ENCODE assay signal across 10 mouse cellular contexts in the genomic region with DNA sequence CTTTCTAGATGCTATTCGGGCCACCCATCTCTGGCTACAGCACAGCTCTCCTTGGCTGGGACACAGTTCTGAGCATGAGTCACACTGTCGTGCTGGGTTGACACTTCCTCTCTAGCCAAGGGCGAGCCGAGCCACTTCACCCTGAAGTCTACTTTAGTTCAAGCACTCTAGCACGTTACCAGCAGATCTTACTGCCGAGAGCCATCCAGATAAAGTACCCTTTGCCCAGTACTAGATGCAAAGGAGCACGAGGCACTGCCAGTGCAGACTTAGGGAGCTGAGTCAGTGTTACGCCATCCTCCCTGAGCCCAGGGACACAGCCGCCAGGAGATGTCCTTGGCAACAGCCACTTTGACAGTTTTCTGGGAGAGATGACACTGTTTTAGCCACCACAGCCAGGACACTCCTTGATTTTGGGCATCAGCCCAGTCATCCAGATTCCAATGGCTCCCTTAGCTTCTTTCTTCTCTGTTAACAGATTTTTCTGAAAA. TPM values are rescaled to one million over a fixed set of nuclear protein-coding genes. Genes with fewer than 3 reads are reported as not detected.
A peak's percentile ranks its signal among the peaks of the same experiment; 100 is the strongest.
DNase-seq lines count a peak whose midpoint lies in the region; ATAC-seq and TF ChIP-seq lines count a peak whose summit lies in the region.
"Had no signal": no experiment of that assay in that cellular context is flagged by ENCODE, and none has a peak within 500 bp of the region (broad histone marks: within the 10 kb centered on the region; RNA-seq: fewer than 3 reads in every experiment).

No protein-coding gene starts in this region.

- H3K27ac ChIP-seq in cerebellum, adult 2 months (ENCODE audit: insufficient read depth, low read length): peak overlapping the region; percentile 47; the same call in 1 of the 2 replicates
- H3K27ac ChIP-seq in midbrain, embryonic 16.5 days (ENCODE audit: low read length): no peak overlapping the region

- no peaks in the 10 kb centered on the region for H3K9me3 ChIP-seq in midbrain, embryonic 16.5 days (replicated peaks; ENCODE audit: control insufficient read depth, low read length, poor library complexity, severe bottlenecking)

- ATAC-seq in monocyte, adult 5-6 weeks (replicated peaks; ENCODE audit: insufficient number of reproducible peaks, low FRiP score, low TSS enrichment, poor library complexity, severe bottlenecking): no peak
- no peak for ATAC-seq in CD4-positive, CD25-positive, alpha-beta regulatory T cell, adult 4 months
- no peak for ATAC-seq in midbrain, embryonic 16.5 days

- no peak overlapping the region for H3K9ac ChIP-seq in midbrain, embryonic 16.5 days (ENCODE audit: low read depth, low read length)

- no peak overlapping the region for H3K4me2 ChIP-seq in midbrain, embryonic 16.5 days (ENCODE audit: low read length)

- peak; percentile 43 for DNase-seq in testis, postnatal 10 days (ENCODE audit: low spot score)
- DNase-seq in testis, postnatal 14 days (ENCODE audit: low spot score): no peak
- peak; percentile 88 to 91 for DNase-seq in cerebellum, adult 2 months
- DNase-seq in heart, postnatal 4 days: peak; percentile 47
- peak; percentile 85 for DNase-seq in skeletal muscle tissue, adult 2 months (ENCODE audit: low read depth, low spot score)

- peaks cover 14% of the 10 kb centered on the region for H3K4me1 ChIP-seq in cerebellum, adult 2 months (ENCODE audit: control insufficient read depth, insufficient read depth, low read length)
- H3K4me1 ChIP-seq in midbrain, embryonic 16.5 days (ENCODE audit: control insufficient read depth, insufficient read depth, low read length): no peaks in the 10 kb centered on the region

- peak overlapping the region; percentile 6 for H3K4me3 ChIP-seq in cerebellum, adult 2 months (replicated peaks; ENCODE audit: insufficient read depth, low read depth, low read length)
- H3K4me3 ChIP-seq in midbrain, embryonic 16.5 days (ENCODE audit: low read depth, low read length): no peak overlapping the region

- TF ChIP-seq CTCF in cerebellum, adult 2 months (IDR thresholded peaks at IDR 0.05; ENCODE audit: borderline replicate concordance, insufficient read depth, low read depth, low read length): no peak

- H3K36me3 ChIP-seq in midbrain, embryonic 16.5 days (ENCODE audit: control insufficient read depth, insufficient read depth, low read length): no peaks in the 10 kb centered on the region

- WGBS in cerebellum, adult 2 months: 11% methylated on average over 9 of the region's 9 CpGs
- 81% methylated on average over 9 of the region's 9 CpGs for WGBS in midbrain, embryonic 16.5 days

- no peaks in the 10 kb centered on the region for H3K27me3 ChIP-seq in cerebellum, adult 2 months (ENCODE audit: control insufficient read depth, insufficient read depth, low read length)
- no peaks in the 10 kb centered on the region for H3K27me3 ChIP-seq in midbrain, embryonic 16.5 days (ENCODE audit: control insufficient read depth, insufficient read depth, low read depth, low read length)

- peak; percentile 33; the same call in 1 of the 2 replicates for TF ChIP-seq POLR2A in cerebellum, adult 2 months (IDR thresholded peaks at IDR 0.05; ENCODE audit: borderline replicate concordance, insufficient read depth, low read length)

RNA-seq across cellular contexts. Expression of a gene that starts 34.8 kb away (rescaled TPM):
- not detected in 2 replicates for polyA plus RNA-seq in cerebellum, adult 2 months (2012; rRNA removed)
- total RNA-seq in heart, postnatal 4 days (2021): not detected
- total RNA-seq in monocyte, adult 5-6 weeks (2017): not detected in 3 replicates
- not detected for polyA plus RNA-seq in CD4-positive, CD25-positive, alpha-beta regulatory T cell, adult 4 months (2017; shearing (Covaris generic))
- polyA plus RNA-seq in midbrain, embryonic 16.5 days (2015; fragmentation: Nextera tagmentation; extraction: Ambion mirVana): not detected in 2 replicates
- polyA plus RNA-seq: liver, embryonic 16.5 days; stomach, embryonic 16.5 days had no signal
